Mouse (Mus musculus): ENCODE results near the gene Usp46. TPM values are rescaled to one million over a fixed set of nuclear protein-coding genes. Genes with fewer than 3 reads are reported as not detected.

Gene Usp46
- polyA plus RNA-seq, 1 experiment from 2014 or later = 20.0 TPM

GRCm38 (mm10) chr5:74017488-74017887, 50.7 kb downstream of the Usp46 start:
- WGBS (ENCODE audit: insufficient replicate concordance) = 92% methylated on average over 5 of the region's 5 CpGs
- Histone ChIP-seq H3K27me3 (ENCODE audit: control insufficient read depth, insufficient read depth, low read depth, low read length) (no peaks in the 10 kb centered on the region), H3K36me3 (ENCODE audit: control insufficient read depth, insufficient read depth) (peaks cover 34% of the 10 kb centered on the region), H3K4me1 (ENCODE audit: control insufficient read depth, low read depth, low read length) (no peaks in the 10 kb centered on the region), H3K27ac (ENCODE audit: low read length) (no peak overlapping the region), H3K4me3 (ENCODE audit: low read depth, low read length) (no peak overlapping the region), H3K9ac (ENCODE audit: low read depth, low read length) (no peak overlapping the region), H3K9me3 (replicated peaks; ENCODE audit: control insufficient read depth, low read length) (no peaks in the 10 kb centered on the region), H3K4me2 (ENCODE audit: low read depth, low read length) (no peak overlapping the region)
- ATAC-seq (ENCODE audit: low read depth) = no peak

- no peaks in the 10 kb centered on the region for H3K4me1 ChIP-seq (ENCODE audit: control insufficient read depth, low read depth, low read length)
- H3K27ac ChIP-seq (ENCODE audit: low read length) = no peak overlapping the region
- H3K9ac ChIP-seq (ENCODE audit: low read depth, low read length) = no peak overlapping the region
- H3K27me3 ChIP-seq (ENCODE audit: control insufficient read depth, insufficient read depth, low read depth, low read length) = no peaks in the 10 kb centered on the region
- peaks cover 34% of the 10 kb centered on the region for H3K36me3 ChIP-seq (ENCODE audit: control insufficient read depth, insufficient read depth)
- no peaks in the 10 kb centered on the region for H3K9me3 ChIP-seq (replicated peaks; ENCODE audit: control insufficient read depth, low read length)
- ATAC-seq (ENCODE audit: low read depth) = no peak
- no peak overlapping the region for H3K4me2 ChIP-seq (ENCODE audit: low read depth, low read length)
- 90% methylated on average over 10 of the region's 10 CpGs for WGBS (ENCODE audit: insufficient replicate concordance)
- H3K4me3 ChIP-seq (ENCODE audit: low read depth, low read length) = no peak overlapping the region
Measured at GRCm38 (mm10) chr5:74011629-74012028, 56.6 kb downstream of the Usp46 start.

GRCm38 (mm10) chr5:74007492-74008070, 60.6 kb downstream of the Usp46 start:
- WGBS (ENCODE audit: insufficient replicate concordance) = 75% methylated on average over 3 of the region's 3 CpGs
- no peaks in the 10 kb centered on the region for H3K4me1 ChIP-seq (ENCODE audit: control insufficient read depth, low read depth, low read length)
- H3K27ac ChIP-seq (ENCODE audit: low read length) = no peak overlapping the region
- H3K4me3 ChIP-seq (ENCODE audit: low read depth, low read length) = no peak overlapping the region
- H3K36me3 ChIP-seq (ENCODE audit: control insufficient read depth, insufficient read depth) = peaks cover 37% of the 10 kb centered on the region
- ATAC-seq (ENCODE audit: low read depth) = no peak
- H3K9ac ChIP-seq (ENCODE audit: low read depth, low read length) = no peak overlapping the region
- H3K9me3 ChIP-seq (replicated peaks; ENCODE audit: control insufficient read depth, low read length) = no peaks in the 10 kb centered on the region
- H3K4me2 ChIP-seq (ENCODE audit: low read depth, low read length) = no peak overlapping the region
- no peaks in the 10 kb centered on the region for H3K27me3 ChIP-seq (ENCODE audit: control insufficient read depth, insufficient read depth, low read depth, low read length)

GRCm38 (mm10) chr5:74005936-74006335, 62.3 kb downstream of the Usp46 start:
- Histone ChIP-seq H3K9me3 (replicated peaks; ENCODE audit: control insufficient read depth, low read length) (no peaks in the 10 kb centered on the region), H3K4me2 (ENCODE audit: low read depth, low read length) (no peak overlapping the region), H3K4me1 (ENCODE audit: control insufficient read depth, low read depth, low read length) (no peaks in the 10 kb centered on the region), H3K4me3 (ENCODE audit: low read depth, low read length) (no peak overlapping the region), H3K9ac (ENCODE audit: low read depth, low read length) (no peak overlapping the region), H3K27ac (ENCODE audit: low read length) (no peak overlapping the region), H3K27me3 (ENCODE audit: control insufficient read depth, insufficient read depth, low read depth, low read length) (no peaks in the 10 kb centered on the region), H3K36me3 (ENCODE audit: control insufficient read depth, insufficient read depth) (peaks cover 44% of the 10 kb centered on the region)
- no peak for ATAC-seq (ENCODE audit: low read depth)
- WGBS (ENCODE audit: insufficient replicate concordance) = 94% methylated on average over 2 of the region's 2 CpGs

GRCm38 (mm10) chr5:74001743-74002142, 66.5 kb downstream of the Usp46 start:
- Histone ChIP-seq H3K27ac (ENCODE audit: low read length) (no peak overlapping the region), H3K4me1 (ENCODE audit: control insufficient read depth, low read depth, low read length) (no peaks in the 10 kb centered on the region), H3K4me2 (ENCODE audit: low read depth, low read length) (no peak overlapping the region), H3K9ac (ENCODE audit: low read depth, low read length) (no peak overlapping the region), H3K36me3 (ENCODE audit: control insufficient read depth, insufficient read depth) (peaks cover 55% of the 10 kb centered on the region), H3K27me3 (ENCODE audit: control insufficient read depth, insufficient read depth, low read depth, low read length) (no peaks in the 10 kb centered on the region), H3K9me3 (replicated peaks; ENCODE audit: control insufficient read depth, low read length) (no peaks in the 10 kb centered on the region), H3K4me3 (ENCODE audit: low read depth, low read length) (no peak overlapping the region)
- WGBS (ENCODE audit: insufficient replicate concordance) = 46% methylated on average over 9 of the region's 9 CpGs
- no peak for ATAC-seq (ENCODE audit: low read depth)

GRCm38 (mm10) chr5:73998966-73999365, 69.3 kb downstream of the Usp46 start:
- no peak overlapping the region for H3K9ac ChIP-seq (ENCODE audit: low read depth, low read length)
- no peak overlapping the region for H3K4me3 ChIP-seq (ENCODE audit: low read depth, low read length)
- H3K27me3 ChIP-seq (ENCODE audit: control insufficient read depth, insufficient read depth, low read depth, low read length) = no peaks in the 10 kb centered on the region
- no peak for ATAC-seq (ENCODE audit: low read depth)
- H3K4me2 ChIP-seq (ENCODE audit: low read depth, low read length) = no peak overlapping the region
- no peak overlapping the region for H3K27ac ChIP-seq (ENCODE audit: low read length)
- no peaks in the 10 kb centered on the region for H3K4me1 ChIP-seq (ENCODE audit: control insufficient read depth, low read depth, low read length)
- H3K36me3 ChIP-seq (ENCODE audit: control insufficient read depth, insufficient read depth) = peaks cover 37% of the 10 kb centered on the region
- WGBS (ENCODE audit: insufficient replicate concordance) = 73% methylated on average over 5 of the region's 5 CpGs
- H3K9me3 ChIP-seq (replicated peaks; ENCODE audit: control insufficient read depth, low read length) = no peaks in the 10 kb centered on the region

GRCm38 (mm10) chr5:73994850-73995249, 73.4 kb downstream of the Usp46 start:
- no peak overlapping the region for H3K4me3 ChIP-seq (ENCODE audit: low read depth, low read length)
- H3K36me3 ChIP-seq (ENCODE audit: control insufficient read depth, insufficient read depth) = peaks cover 3% of the 10 kb centered on the region; the same call in 1 of the 2 replicates
- H3K27ac ChIP-seq (ENCODE audit: low read length) = no peak overlapping the region
- H3K9ac ChIP-seq (ENCODE audit: low read depth, low read length) = no peak overlapping the region
- H3K4me1 ChIP-seq (ENCODE audit: control insufficient read depth, low read depth, low read length) = no peaks in the 10 kb centered on the region
- H3K27me3 ChIP-seq (ENCODE audit: control insufficient read depth, insufficient read depth, low read depth, low read length) = no peaks in the 10 kb centered on the region
- no peak for ATAC-seq (ENCODE audit: low read depth)
- H3K4me2 ChIP-seq (ENCODE audit: low read depth, low read length) = no peak overlapping the region
- no peaks in the 10 kb centered on the region for H3K9me3 ChIP-seq (replicated peaks; ENCODE audit: control insufficient read depth, low read length)

GRCm38 (mm10) chr5:73993538-73993937, 74.7 kb downstream of the Usp46 start:
- 63% methylated on average over 4 of the region's 4 CpGs for WGBS (ENCODE audit: insufficient replicate concordance)
- Histone ChIP-seq H3K27ac (ENCODE audit: low read length) (no peak overlapping the region), H3K9me3 (replicated peaks; ENCODE audit: control insufficient read depth, low read length) (no peaks in the 10 kb centered on the region), H3K36me3 (ENCODE audit: control insufficient read depth, insufficient read depth) (no peaks in the 10 kb centered on the region), H3K27me3 (ENCODE audit: control insufficient read depth, insufficient read depth, low read depth, low read length) (no peaks in the 10 kb centered on the region), H3K4me2 (ENCODE audit: low read depth, low read length) (no peak overlapping the region), H3K4me3 (ENCODE audit: low read depth, low read length) (no peak overlapping the region), H3K4me1 (ENCODE audit: control insufficient read depth, low read depth, low read length) (no peaks in the 10 kb centered on the region), H3K9ac (ENCODE audit: low read depth, low read length) (no peak overlapping the region)
- no peak for ATAC-seq (ENCODE audit: low read depth)

- Histone ChIP-seq H3K4me1 (ENCODE audit: control insufficient read depth, low read depth, low read length) (no peaks in the 10 kb centered on the region), H3K36me3 (ENCODE audit: control insufficient read depth, insufficient read depth) (no peaks in the 10 kb centered on the region), H3K9me3 (replicated peaks; ENCODE audit: control insufficient read depth, low read length) (no peaks in the 10 kb centered on the region), H3K4me3 (ENCODE audit: low read depth, low read length) (no peak overlapping the region), H3K27ac (ENCODE audit: low read length) (no peak overlapping the region), H3K27me3 (ENCODE audit: control insufficient read depth, insufficient read depth, low read depth, low read length) (no peaks in the 10 kb centered on the region), H3K9ac (ENCODE audit: low read depth, low read length) (no peak overlapping the region), H3K4me2 (ENCODE audit: low read depth, low read length) (no peak overlapping the region)
- 78% methylated on average over 13 of the region's 13 CpGs for WGBS (ENCODE audit: insufficient replicate concordance)
- ATAC-seq (ENCODE audit: low read depth) = no peak
Measured at GRCm38 (mm10) chr5:73992321-73992720, 75.9 kb downstream of the Usp46 start.
